Mouse (Mus musculus) lung, adult 2 months (tissue): Measurements from ENCODE around the gene Sec24c.

Experiments
- CTCF ChIP-seq: fragments of 200-500 bp; IDR thresholded peaks from 2 replicates; pipeline ENCODE4 v1.5.1; 2011; ENCODE audit warnings: mild to moderate bottlenecking, low read length, control low read depth; ENCODE audit not compliant: insufficient read depth
- POLR2A ChIP-seq: fragments of 200-500 bp; IDR thresholded peaks from 2 replicates; pipeline ENCODE4 v1.6.1; 2011; ENCODE audit warnings: low read depth, mild to moderate bottlenecking, control low read depth, low read length, borderline replicate concordance; ENCODE audit errors: extremely low read depth

GRCm38 (mm10) chr14:20735892-20736390 lies 61.8 kb downstream of the Sec24c start:
- TF ChIP-seq CTCF (no peak), POLR2A (no peak)
